Mouse (Mus musculus): ENCODE data around the gene Gm20662.

Gm20662 gene

DNA sequence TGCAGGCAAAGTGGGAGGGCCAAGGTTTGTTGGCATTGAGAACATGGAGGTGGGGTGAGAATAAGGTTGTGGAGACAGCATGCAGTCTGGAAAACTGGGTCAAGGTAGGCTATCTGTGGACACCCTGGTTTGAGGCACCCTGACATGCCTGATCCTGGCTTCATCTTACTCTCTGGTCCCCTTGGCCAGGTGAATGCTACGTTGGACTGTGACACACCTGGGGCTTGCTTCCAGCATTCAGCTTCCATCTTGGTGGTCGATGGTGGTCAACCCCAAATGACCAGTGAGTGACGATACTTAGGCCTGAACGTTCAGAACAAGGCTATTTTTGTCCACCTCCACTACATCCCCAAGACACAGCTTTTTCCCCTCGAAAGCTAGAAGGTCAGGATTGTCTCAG, at the start of gene Gm20662:
Gene Gm20662, plus strand, starts transcription at position 301 of the 400 bp plus-strand sequence.
- no peak for DNase-seq

DNA sequence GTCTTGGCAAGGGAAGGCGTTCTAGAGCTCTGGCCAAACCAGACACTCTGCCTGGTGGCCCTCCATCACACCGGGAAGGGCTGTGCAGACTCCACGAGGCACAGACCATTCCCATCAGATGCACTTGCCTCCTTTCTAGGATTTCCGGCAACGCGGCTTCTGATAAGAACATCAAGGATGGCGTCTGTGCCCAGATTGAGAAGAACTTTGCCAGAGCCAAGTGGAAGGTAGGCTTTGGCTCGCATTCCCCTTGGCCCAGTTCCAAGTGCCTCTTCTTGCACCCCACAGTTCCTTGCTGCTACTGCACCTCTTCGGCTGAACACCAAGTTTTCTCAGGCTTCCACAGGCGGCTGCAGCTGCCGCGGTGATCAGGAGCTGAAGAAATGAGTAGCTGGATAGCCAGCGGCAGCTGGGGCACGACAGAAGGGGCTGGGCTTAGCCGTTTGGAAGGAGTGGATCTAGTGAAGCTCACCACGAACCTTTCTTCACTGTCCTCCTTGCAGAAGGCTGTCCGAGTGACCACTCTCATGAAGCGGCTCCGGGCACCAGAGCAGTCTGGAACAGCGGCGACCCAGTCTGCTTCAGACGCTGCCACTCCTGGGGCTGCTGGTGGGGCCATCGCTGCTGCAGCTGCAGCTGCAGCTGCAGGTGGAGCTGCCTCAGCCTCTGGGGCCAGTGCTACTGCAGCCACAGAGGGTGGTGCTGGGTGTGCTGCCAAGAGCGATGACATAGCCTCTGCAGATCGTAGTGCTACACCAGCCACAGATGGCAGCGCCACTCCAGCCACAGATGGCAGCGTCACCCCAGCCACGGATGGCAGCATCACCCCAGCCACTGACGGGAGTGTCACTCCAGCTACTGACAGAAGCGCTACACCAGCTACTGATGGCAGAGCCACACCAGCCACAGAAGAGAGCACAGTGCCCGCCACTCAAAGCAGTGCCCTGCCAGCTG, 48.6 kb upstream of the Gm20662 start:
- no peak for DNase-seq

DNA sequence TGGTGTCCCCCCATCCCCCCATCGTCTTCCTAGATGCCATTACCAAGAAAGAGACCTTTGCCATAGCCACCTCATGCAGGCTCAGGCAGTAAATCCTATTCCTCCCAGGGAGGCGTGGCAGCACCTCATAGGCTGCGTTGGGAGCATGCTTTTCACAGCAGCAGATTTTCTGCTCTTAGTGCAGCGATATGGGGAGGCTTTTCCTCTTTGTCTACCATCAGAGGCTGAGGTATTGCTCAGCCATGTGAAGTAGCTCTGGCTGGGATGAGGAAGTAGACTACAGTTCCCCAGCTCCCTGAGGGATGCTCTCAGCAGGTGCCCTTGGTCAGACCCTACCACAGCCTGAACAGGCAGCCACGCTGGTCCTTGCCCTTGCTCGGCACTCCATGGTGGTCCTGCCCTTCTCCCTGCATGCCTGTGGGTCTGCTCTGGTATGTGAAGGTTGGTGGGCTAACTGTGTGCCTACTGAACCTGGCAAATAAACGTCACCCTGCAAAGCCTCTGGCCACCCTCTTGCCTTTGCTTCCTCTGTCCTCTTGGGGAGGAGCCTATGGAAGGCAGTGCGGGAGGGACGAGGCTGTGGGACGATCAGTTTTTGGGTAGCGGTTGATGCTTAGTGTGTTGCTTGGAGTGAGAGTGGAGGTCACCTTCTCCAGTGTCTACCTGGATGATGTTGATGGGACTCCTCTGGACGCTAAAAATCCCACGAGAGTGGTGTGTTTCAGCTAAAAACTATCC, 46.8 kb upstream of the Gm20662 start:
- DNase-seq = no peak

DNA sequence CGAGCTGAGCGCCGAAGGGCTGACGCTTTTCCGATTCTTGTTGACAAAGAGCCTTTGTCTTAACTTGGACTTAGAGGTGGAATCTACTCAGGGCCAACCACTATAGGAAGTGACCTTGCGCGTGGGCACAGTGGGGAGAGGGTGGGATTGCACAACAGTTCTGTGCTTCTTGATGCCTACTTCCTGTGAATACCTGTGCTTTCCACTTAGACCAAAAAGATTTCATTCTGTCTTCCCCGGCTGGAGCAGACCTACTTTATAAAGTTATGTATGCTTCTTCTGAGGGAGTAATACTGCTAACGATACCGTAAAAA, 46.3 kb upstream of the Gm20662 start, which contains the start of gene Traip:
Gene Traip, plus strand, starts transcription at position 215 of the 314 bp plus-strand sequence.
- DNase-seq = no peak

- peak; percentile 73 to 80 for DNase-seq
These were observed 45.4 kb upstream of the Gm20662 start for GRCm38 (mm10) chr9:107950460-107951355.

- no peak for DNase-seq
These were observed 40.4 kb upstream of the Gm20662 start for GRCm38 (mm10) chr9:107955613-107956289.

- DNase-seq = no peak
These were observed 39.0 kb upstream of the Gm20662 start for GRCm38 (mm10) chr9:107957141-107957540.

DNA sequence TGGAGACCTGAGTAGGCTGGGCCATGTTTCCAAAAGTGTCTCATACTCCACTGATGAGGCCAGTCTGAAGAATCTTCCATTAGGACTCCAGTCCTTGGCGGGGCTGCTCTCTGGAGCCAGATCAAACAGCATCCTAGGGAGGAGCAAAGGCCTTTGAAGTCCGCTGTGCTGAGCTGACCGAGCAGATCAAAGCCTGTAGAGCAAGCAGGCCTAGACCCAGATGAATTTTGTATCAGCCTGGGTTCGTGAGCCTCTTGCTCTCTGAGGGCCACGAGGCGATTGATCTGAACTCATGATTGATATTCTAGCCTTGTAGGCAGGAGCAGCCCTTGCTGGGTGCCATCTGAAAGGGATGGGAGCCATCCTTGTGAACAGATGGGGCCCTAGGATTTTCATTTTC, 36.3 kb upstream of the Gm20662 start:
- no peak for DNase-seq

DNA sequence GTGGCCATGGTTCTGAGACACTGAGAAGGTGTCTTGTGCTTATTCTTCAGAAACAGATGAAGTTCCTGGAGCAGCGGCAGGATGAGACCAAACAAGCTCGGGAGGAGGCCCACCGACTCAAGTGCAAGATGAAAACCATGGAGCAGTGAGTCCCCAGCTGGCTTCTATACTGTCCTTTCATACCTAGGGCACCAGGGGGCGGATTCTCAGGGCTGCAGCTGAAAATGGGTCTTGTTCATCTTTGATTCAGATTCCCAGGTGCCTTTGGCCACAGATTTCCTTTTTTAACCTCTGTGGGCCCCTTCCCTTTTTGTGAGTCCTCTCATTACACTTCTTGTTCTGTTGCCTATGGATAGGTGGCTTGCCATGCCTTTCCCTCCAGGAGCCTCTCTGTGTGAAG, 35.2 kb upstream of the Gm20662 start:
- DNase-seq = no peak

DNA sequence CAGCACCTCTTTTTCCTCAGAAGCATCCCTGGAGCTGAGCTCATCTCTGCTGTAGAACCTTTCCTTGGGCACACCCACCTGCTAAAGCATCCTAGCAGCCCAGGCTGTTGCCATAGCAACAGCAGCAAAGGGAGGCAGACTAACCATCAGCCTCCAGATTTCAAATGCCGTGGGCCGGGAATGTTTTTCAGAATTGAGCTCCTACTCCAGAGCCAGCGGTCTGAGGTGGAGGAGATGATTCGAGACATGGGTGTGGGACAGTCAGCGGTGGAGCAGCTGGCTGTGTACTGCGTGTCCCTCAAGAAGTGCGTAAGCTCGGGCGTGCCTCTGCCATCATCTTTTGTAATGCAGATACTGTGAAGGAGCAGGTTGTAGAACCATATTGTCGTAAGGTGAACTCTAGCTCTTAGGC, 34.8 kb upstream of the Gm20662 start:
- no peak for DNase-seq

DNA sequence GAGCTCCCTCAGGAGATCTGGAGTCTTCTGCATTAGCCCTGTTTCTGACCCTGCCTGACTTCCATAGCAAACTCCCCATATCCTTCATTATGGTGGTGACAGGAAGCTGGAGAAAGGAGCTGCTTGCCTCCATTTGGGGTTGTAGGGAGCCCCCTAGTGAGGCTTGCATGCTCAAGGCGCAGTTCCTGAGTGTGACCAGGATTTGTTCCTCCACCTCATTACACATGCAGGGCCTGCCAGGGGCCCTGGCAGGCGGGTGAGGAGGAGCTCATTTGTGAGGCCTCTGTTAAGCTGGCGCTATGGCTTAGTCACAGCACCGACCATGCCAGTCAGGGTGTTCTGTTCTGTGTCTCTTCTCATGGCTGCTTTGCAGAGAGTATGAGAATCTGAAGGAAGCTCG, 34.3 kb upstream of the Gm20662 start:
- no peak for DNase-seq

DNA sequence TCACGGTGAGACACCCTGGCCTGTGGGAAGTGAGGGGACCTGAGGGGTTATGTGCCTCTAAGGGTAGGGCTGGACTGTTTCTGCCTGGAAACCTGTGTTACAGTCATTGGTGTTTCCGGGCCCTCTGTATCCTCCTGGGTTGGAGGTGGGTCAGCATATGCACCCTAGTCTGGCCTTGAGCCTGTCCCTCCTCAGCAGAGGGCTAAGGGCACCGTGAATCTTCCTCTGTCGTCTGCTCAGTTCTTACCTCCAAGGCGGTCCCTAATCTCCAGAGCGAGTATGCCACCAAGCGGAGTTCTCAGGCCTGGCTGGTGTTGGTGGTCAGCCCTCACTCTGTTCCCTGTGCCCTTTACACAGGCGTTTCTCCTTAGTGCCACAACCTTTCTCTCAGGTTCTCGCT, 33.2 kb upstream of the Gm20662 start:
- DNase-seq = no peak

- no peak for DNase-seq
These were observed 32.4 kb upstream of the Gm20662 start for GRCm38 (mm10) chr9:107963700-107964099.

- no peak for DNase-seq
These were observed 31.5 kb upstream of the Gm20662 start for GRCm38 (mm10) chr9:107964681-107965080.

- DNase-seq = no peak
These were observed 29.5 kb upstream of the Gm20662 start for GRCm38 (mm10) chr9:107966676-107967075.

GRCm38 (mm10) chr9:107967437-107967836, 28.7 kb upstream of the Gm20662 start:
- DNase-seq = no peak

DNA sequence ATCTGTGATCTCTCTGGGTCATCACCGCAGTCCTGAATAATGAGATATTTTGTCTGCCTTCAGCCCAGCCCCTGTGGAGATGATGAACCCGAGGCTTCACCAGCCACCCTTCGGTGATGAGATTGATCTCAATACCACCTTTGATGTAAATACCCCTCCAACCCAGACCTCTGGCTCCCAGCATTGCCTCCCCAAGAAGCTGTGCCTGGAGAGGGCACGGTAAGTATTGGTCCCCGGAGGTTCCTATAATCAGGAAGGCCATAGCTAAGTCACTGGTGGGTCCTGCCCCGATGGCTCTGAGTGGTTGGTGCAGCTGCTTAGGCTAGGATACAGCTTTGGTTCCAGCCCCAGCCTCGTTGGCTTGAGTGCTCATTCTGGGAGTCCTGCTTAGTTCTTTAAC, 27.6 kb upstream of the Gm20662 start:
- DNase-seq = no peak

- DNase-seq = no peak
These were observed 25.8 kb upstream of the Gm20662 start for GRCm38 (mm10) chr9:107970311-107970710.

- DNase-seq = no peak
These were observed 24.2 kb upstream of the Gm20662 start for GRCm38 (mm10) chr9:107971690-107972541.

DNA sequence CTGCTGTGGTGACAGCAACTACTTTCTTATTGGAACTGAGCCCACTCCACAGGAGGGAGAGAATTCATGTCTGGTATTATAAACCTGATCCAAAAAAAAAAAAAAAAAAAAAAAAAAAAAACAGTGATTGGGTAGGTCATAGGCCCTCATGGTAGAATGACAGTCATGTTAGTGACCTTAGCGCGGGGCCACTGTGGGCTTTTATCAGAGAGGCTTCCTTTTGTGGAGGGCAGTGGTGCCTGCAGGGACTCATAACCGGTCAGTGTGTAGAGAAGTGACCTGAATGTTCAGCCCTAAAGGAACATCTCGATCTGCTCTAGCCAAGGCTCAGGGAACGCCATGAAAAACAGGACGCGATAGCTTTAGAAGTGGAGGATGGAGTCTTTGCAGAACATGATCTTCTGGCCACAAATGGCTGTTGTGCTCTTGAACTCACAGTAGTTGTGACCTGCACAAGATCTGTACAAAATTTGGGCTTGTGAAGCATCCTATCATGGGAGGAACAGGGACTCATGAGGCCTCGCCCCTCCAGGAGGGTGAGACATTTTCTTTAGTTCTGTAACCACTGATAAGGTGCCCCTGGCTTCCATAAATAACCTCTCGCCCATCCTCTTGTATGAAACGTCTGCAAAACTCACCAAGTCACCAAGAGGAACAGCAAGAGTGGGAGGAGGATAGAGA, 21.5 kb upstream of the Gm20662 start:
- no peak for DNase-seq
